Mouse (Mus musculus) ES-Bruce4 (cell line): Measurements from ENCODE around the gene Morn1.

Experiments used
- CTCF ChIP-seq: IDR thresholded peaks from one replicate; pipeline ENCODE4 v1.8.1; 2011; ENCODE audit warnings: low read depth, low read length
- POLR2A ChIP-seq: IDR thresholded peaks from one replicate; pipeline ENCODE4 v1.8.1; 2011; ENCODE audit warnings: low read length; ENCODE audit not compliant: insufficient read depth

DNA sequence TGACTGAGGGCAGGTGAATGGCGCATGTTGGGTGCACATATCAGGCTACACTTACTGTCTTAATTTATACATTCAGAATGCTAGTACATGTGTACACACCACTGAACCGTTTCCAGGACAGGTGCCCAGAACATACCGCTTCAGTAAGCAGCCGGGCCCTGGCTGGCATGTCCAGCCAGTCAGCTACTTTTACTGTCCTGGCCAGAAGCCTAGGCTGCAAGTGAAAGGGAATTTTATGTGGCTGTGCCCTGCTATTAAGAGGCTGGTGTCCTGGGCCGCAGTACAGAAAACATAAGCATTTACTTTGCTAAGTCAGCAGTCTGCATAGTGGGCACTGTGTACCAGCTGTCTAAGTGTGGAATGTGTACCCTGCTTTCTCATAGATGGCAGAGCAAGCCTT lies 15.5 kb upstream of the Morn1 start:
- no peak for TF ChIP-seq CTCF
- no peak for TF ChIP-seq POLR2A
